Mouse (Mus musculus) ES-Bruce4 (cell line): ENCODE data around the gene Farsa. TPM values are rescaled to one million over a fixed set of nuclear protein-coding genes. Genes with fewer than 3 reads are reported as not detected.
A peak's percentile ranks its signal among the peaks of the same experiment; 100 is the strongest.

Experiments
- H3K27ac ChIP-seq: 2 replicates; pipeline ENCODE4 v1.5.1; 2012; ENCODE audit warnings: low read length, inconsistent platforms; ENCODE audit not compliant: insufficient read depth
- H3K27me3 ChIP-seq: 2 replicates; pipeline ENCODE4 v1.6.1; 2012; ENCODE audit warnings: mild to moderate bottlenecking, low read length, inconsistent platforms; ENCODE audit not compliant: control insufficient read depth, poor library complexity, insufficient read depth, severe bottlenecking
- H3K36me3 ChIP-seq: 2 replicates; pipeline ENCODE4 v1.6.1; 2012; ENCODE audit warnings: inconsistent platforms, mild to moderate bottlenecking, low read length, moderate library complexity; ENCODE audit not compliant: control insufficient read depth, poor library complexity, insufficient read depth, severe bottlenecking
- H3K4me1 ChIP-seq: one replicate; pipeline ENCODE4 v1.8.1; 2011; ENCODE audit warnings: low read length; ENCODE audit not compliant: control insufficient read depth, insufficient read depth
- H3K4me3 ChIP-seq: 2 replicates; pipeline ENCODE4 v1.5.1; 2011; ENCODE audit warnings: low read depth, mild to moderate bottlenecking, low read length
- H3K9ac ChIP-seq: 2 replicates; pipeline ENCODE4 v1.6.1; 2012; ENCODE audit warnings: low read depth, mild to moderate bottlenecking, inconsistent platforms; ENCODE audit not compliant: poor library complexity, severe bottlenecking
- H3K9me3 ChIP-seq: replicated peaks from 2 replicates; pipeline ENCODE4 v1.6.1; 2012; ENCODE audit warnings: mild to moderate bottlenecking, low read length, inconsistent platforms; ENCODE audit not compliant: control insufficient read depth, poor library complexity, insufficient read depth, severe bottlenecking
- CTCF ChIP-seq: IDR thresholded peaks from one replicate; pipeline ENCODE4 v1.8.1; 2011; ENCODE audit warnings: low read depth, low read length
- EP300 ChIP-seq: IDR thresholded peaks from 2 replicates; pipeline ENCODE4 v1.6.1; 2011; ENCODE audit warnings: low read depth, low read length; ENCODE audit not compliant: insufficient read depth
- POLR2A ChIP-seq: IDR thresholded peaks from one replicate; pipeline ENCODE4 v1.8.1; 2011; ENCODE audit warnings: low read length; ENCODE audit not compliant: insufficient read depth
- polyA plus RNA-seq: library from polyadenylated mRNA; stranded (reverse); fragments of >200 nt; gene quantifications from 2 replicates; pipeline ENCODE4 v1.2.4, GENCODE M21; 2011; ENCODE audit warnings: low read depth; ENCODE audit not compliant: missing spikeins, insufficient read depth, insufficient read length

The Farsa gene
- polyA plus RNA-seq, 1 experiment = 50.8 TPM

DNA sequence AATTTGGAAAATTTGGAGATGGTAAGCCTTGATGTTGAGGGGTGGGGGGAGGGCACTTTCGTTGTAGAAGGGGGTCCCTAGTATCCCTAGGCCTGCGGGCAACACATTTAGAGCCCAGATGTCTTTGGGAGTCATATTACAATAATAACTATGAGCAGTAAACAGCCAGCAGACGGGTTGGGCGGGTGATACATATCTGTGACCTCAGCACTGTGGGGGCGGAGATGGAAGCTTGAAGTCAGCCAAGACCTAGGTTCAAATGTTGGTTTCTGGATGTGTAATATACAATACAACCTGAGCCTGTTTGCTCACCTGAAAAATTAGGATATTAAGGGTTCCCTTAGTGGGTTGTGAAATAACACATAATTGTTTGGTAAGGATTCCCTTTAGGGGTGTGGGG, 53.2 kb downstream of the Farsa start:
- Histone ChIP-seq H3K4me3 (no peak overlapping the region), H3K9me3 (peaks cover 4% of the 10 kb centered on the region; the same call in 1 of the 2 replicates), H3K9ac (peak overlapping the region; percentile 91), H3K27ac (no peak overlapping the region), H3K36me3 (peaks cover 12% of the 10 kb centered on the region), H3K27me3 (no peaks in the 10 kb centered on the region), H3K4me1 (peaks cover 2% of the 10 kb centered on the region)
- TF ChIP-seq POLR2A (no peak), CTCF (no peak), EP300 (no peak)

DNA sequence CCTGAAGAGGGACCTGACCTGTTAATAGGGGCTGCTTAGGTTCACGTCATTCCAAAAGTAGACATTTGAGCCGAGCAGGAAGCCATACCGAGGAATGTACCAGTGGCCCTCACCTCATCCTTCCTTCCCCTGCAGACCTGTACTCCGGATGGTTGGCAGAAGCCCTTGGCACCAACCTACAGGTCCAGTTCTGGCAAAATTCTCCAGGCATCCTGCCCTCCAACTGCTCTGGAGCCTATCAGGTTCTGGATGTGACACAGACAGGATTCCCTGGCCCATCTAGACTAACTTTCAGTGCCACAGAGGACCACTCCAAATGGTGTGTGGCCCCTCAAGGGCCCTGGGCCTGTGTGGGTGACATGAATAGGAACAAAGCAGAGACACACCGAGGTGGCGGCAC, 53.8 kb downstream of the Farsa start:
- peaks cover 12% of the 10 kb centered on the region for H3K36me3 ChIP-seq
- H3K27me3 ChIP-seq = no peaks in the 10 kb centered on the region
- H3K4me3 ChIP-seq = no peak overlapping the region
- no peak overlapping the region for H3K9ac ChIP-seq
- TF ChIP-seq CTCF (no peak), POLR2A (no peak), EP300 (no peak)
- no peak overlapping the region for H3K27ac ChIP-seq
- H3K9me3 ChIP-seq = peaks cover 4% of the 10 kb centered on the region; the same call in 1 of the 2 replicates
- H3K4me1 ChIP-seq = peaks cover 2% of the 10 kb centered on the region

DNA sequence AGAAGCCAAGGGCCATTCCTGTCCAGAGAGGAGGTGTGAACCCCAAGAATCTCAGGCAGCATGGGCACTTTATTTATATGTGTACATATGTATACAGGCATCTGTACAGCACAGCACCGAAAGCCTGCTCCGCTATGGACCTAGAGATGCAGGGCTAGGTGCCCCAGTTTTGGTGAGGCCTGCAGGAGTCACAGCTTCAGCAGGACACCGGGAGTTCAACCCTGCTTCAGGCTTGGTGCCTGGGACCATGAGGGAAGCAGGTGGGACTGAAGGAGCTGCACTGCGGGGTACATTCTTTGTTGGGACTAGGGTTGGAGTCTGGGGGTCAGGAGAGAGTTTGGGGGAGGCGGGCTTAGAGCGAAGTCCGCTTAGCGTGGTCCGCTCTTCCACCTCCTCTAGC, 55.1 kb downstream of the Farsa start:
- Histone ChIP-seq H3K4me1 (peaks cover 4% of the 10 kb centered on the region), H3K9me3 (peaks cover 8% of the 10 kb centered on the region; the same call in 1 of the 2 replicates), H3K36me3 (peaks cover 12% of the 10 kb centered on the region), H3K27ac (no peak overlapping the region), H3K4me3 (peak overlapping the region; percentile 83; the same call in 1 of the 2 replicates), H3K9ac (peak overlapping the region; percentile 89), H3K27me3 (no peaks in the 10 kb centered on the region)
- TF ChIP-seq CTCF = no peak
- TF ChIP-seq POLR2A = no peak
- no peak for TF ChIP-seq EP300

DNA sequence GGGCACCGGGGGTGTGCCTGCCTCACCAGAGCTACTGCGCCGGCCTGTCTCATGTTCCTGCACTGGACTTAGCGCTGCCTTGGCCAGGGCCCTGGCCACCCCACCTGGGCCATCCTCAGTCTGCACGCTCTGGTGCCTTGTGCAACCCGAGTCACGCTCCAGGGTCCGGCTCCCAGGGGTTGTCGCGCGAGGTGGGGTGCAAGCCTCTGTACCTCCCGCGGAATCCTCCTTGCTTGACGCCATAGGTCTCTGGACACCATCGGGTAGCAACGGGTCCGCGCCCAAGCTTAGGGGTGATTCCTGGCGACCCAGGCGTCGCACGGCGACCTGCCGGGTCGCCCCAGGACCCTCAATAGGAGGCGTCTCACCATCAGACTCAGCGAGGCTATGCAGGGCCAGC, 55.6 kb downstream of the Farsa start:
- no peak overlapping the region for H3K27ac ChIP-seq
- H3K4me3 ChIP-seq = peak overlapping the region; percentile 83
- TF ChIP-seq POLR2A (no peak), EP300 (no peak), CTCF (no peak)
- H3K27me3 ChIP-seq = no peaks in the 10 kb centered on the region
- H3K9me3 ChIP-seq = peaks cover 8% of the 10 kb centered on the region; the same call in 1 of the 2 replicates
- peaks cover 4% of the 10 kb centered on the region for H3K4me1 ChIP-seq
- peak overlapping the region; percentile 89 for H3K9ac ChIP-seq
- peaks cover 12% of the 10 kb centered on the region for H3K36me3 ChIP-seq

DNA sequence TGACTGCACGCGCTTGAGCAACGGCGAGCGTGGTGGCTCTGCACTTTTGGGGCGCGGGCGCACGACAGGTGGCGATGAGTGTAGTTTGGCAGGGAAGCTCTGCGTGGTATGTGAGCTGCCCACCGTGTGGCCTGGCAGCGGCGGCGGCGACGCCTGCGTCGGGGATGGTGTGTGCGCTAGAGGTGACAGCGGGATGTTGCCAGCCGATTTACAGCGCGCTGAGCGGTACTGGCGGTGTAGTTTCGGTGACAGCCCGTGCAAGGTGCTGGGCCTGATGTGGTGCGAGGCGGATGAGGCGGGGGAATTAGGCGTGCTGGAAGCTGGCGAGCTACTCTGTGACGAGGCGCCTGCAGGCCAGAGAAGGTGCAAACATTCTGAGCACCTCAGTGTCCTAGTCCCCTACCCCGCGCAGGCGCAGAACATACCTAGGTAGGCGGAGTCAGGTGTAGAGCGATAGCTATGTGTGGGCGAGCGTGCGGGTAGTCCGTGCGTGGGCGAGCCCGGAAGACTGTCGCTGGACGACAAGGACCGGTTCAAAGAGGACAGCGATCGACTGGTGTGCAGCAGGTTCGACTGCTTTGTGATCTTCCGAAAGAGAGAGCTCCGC, 56.2 kb downstream of the Farsa start:
- Histone ChIP-seq H3K4me1 (peaks cover 3% of the 10 kb centered on the region), H3K36me3 (peaks cover 12% of the 10 kb centered on the region), H3K27ac (no peak overlapping the region), H3K9me3 (peaks cover 8% of the 10 kb centered on the region; the same call in 1 of the 2 replicates), H3K9ac (peak overlapping the region; percentile 89), H3K4me3 (peak overlapping the region; percentile 83), H3K27me3 (no peaks in the 10 kb centered on the region)
- TF ChIP-seq CTCF (no peak), EP300 (0 out of 2 replicates have a peak, but pooled peaks have one; percentile 51), POLR2A (peak; percentile 88)

DNA sequence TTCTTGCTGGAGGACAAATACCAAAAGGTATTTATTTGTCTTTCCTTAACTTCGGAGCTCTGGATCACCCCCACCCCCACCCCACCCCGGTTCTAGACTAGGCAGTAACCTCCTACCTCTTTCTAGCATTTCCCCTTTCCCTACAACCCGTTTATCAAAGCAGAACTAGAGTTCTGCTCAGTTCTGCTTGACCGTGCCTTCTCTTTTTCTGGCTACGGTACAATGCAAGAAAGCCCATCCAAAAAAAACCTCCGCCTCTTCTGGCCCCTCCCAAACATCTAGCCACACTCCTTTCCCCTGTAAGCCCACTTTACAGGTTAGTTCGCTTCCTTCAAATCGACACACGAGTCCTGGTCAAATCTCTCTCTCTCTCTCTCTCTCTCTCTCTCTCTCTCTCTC, 56.7 kb downstream of the Farsa start:
- peak overlapping the region; percentile 79 for H3K27ac ChIP-seq
- peaks cover 12% of the 10 kb centered on the region for H3K36me3 ChIP-seq
- H3K9me3 ChIP-seq = peaks cover 8% of the 10 kb centered on the region; the same call in 1 of the 2 replicates
- H3K4me1 ChIP-seq = peaks cover 3% of the 10 kb centered on the region
- no peaks in the 10 kb centered on the region for H3K27me3 ChIP-seq
- H3K4me3 ChIP-seq = peak overlapping the region; percentile 83
- peak overlapping the region; percentile 89 for H3K9ac ChIP-seq
- TF ChIP-seq POLR2A (no peak), EP300 (no peak)
